Mouse (Mus musculus): ENCODE data around the gene Vwf.

The Vwf gene

DNA sequence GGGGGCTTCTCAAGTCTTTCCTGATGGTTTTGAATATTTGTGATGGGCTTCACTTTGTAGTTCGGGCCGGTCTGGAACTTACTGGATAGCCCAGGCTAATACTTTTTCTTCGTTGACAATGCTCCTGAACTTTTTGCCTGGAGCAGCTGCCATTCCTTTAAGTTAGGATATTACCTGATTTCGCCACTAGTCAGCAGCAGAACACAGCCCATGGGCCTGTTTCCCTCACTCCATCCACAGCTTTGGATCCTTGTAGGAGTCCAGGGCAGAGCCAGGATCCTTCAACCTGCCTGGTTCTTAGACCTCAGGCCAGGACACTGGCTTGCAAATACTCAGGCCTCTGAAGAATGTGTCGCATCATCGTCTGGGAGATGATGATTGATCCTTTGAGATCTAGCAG is 74.2 kb downstream of the Vwf start:
- peak in 1 of 2 experiments; percentile 41 for DNase-seq (ENCODE audit: low spot score in 2 of 2)

- DNase-seq (ENCODE audit: low spot score in 2 of 2): no peak
Observed at GRCm38 (mm10) chr6:125622434-125622833, 75.9 kb downstream of the Vwf start.

DNA sequence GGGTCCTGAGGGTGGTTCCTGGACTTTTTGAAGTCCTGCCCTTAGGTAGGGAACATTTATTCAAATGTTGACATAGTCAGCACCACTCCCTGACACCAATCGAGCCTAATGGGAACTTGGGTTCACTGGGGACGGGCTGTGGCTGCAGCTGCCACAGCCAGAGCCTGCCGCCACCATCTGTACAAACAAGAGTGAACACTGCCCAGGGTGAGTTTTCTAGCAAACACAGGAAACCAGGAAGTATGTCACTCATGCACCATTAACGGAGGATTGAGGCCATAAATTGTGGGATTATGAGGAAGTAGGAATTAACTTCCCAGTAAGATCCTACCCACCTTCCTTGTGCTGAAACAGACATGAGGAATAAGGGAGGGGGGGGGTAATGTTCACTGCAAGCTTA is 93.9 kb downstream of the Vwf start:
- no peak for DNase-seq (ENCODE audit: low spot score in 2 of 2)

DNA sequence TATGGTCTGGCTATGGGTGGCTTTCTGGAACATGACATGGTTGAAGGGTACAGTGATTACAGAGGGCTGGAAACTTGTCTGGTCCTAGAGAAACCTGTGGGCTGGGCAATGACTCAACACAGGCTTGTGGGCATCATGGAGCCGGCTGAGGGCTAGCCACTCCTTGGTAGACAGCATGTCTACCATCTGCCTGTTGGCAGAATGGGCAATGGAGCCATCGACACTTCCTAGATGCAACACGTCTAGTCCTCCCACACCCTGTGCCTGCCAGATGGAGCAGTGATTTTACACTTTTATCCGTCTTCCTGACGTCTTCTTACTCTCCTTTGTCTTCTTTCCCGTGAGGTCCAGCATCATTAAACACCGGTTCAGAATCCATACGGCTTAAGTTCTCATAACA is 94.6 kb downstream of the Vwf start:
- no peak for DNase-seq (ENCODE audit: low spot score in 2 of 2)

- no peak for DNase-seq (ENCODE audit: low spot score in 2 of 2)
Observed at GRCm38 (mm10) chr6:125648964-125649363, 102.4 kb downstream of the Vwf start.

GRCm38 (mm10) chr6:125651335-125651734 is 104.8 kb downstream of the Vwf start:
- no peak for DNase-seq (ENCODE audit: low spot score in 2 of 2)

GRCm38 (mm10) chr6:125653416-125653815 is 106.8 kb downstream of the Vwf start:
- DNase-seq (ENCODE audit: low spot score in 2 of 2): no peak

GRCm38 (mm10) chr6:125656921-125657320 is 110.3 kb downstream of the Vwf start:
- no peak for DNase-seq (ENCODE audit: low spot score in 2 of 2)

DNA sequence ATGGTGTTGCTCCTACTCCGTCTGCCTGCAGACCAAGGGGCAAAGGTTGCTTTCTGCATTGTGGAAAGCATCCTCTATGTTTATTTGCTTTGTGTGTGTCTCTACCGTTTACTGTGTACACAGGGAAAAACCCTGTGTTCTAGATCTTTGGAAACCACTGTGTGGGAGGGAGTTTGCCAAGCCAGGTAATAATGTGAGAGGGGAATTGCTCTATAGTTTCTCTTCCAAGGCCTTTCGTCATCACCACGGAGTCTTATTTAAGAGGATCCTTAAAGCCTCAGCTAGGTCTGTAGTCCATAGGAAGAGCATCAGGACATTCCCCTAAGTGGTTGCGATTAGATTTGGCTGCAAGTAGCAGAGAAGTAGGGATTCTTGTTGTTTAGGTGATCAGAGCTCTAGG is 111.4 kb downstream of the Vwf start:
- no peak for DNase-seq (ENCODE audit: low spot score in 2 of 2)

GRCm38 (mm10) chr6:125661106-125661877 is 114.7 kb downstream of the Vwf start:
- DNase-seq (ENCODE audit: low spot score in 2 of 2): peak; percentile 19 to 63

GRCm38 (mm10) chr6:125663906-125664305 is 117.3 kb downstream of the Vwf start:
- DNase-seq (ENCODE audit: low spot score in 2 of 2): no peak

GRCm38 (mm10) chr6:125671835-125672234 is 125.3 kb downstream of the Vwf start:
- no peak for DNase-seq (ENCODE audit: low spot score in 2 of 2)

- no peak for DNase-seq (ENCODE audit: low spot score in 2 of 2)
Observed at GRCm38 (mm10) chr6:125678492-125678891, 131.9 kb downstream of the Vwf start.

GRCm38 (mm10) chr6:125680613-125681012 is 134.0 kb downstream of the Vwf start:
- no peak for DNase-seq (ENCODE audit: low spot score in 2 of 2)

- no peak for DNase-seq (ENCODE audit: low spot score in 2 of 2)
Observed at GRCm38 (mm10) chr6:125685420-125685819, 138.8 kb downstream of the Vwf start.

DNA sequence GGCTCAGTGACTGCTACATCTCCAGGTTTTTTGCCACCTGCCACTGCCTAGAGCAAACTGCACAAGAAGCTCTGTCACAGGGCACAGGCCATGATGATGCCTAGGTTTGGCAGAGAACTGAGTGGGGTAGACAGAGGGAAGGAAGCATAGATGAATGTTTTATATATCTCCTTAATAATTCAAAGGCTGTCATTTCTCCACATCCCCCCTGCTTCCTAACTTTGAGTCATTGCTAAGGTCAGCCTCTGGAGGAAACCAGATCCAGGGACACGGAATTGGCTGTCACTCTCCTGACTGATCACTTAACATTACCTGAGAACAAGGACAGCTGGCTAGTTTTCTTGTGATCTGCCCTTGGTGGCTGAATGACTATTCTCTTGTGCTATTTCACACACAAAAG is 141.4 kb downstream of the Vwf start:
- no peak for DNase-seq (ENCODE audit: low spot score in 2 of 2)

DNA sequence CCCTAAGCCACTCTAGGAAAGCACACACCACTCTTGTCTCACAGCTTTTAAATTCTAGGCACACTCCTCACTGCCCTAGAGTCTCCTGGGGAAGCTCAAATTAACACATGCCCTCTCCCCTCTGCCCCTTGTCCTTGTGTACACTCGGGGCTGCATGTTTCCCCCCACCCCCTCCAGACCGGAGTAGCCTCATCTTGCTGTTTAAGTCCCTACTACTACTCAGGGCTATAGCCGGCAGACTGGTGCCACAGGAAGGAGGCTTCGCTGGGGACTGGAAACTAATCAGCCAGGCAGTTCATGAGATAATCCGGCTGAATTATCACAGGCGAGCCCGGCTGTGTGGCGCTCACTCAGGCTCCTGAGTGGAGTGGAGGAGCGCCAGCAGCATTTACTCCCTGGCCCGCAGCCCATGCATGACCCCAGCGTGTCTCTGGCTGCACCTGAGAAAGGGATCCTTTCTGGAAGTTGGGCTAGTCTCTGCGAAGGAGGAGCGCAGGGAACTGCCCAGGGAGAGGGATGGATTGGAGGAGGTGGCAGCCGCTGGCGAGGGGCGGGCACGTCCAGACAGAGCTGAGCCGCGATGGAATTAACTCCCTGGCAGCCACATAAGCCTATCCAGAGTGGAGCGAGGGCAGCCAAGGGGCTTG is 143.6 kb downstream of the Vwf start, which contains the start of gene Ano2:
Gene Ano2, plus strand, starts transcription at position 363 of the 647 bp plus-strand sequence.
- DNase-seq (ENCODE audit: low spot score in 2 of 2): no peak

DNA sequence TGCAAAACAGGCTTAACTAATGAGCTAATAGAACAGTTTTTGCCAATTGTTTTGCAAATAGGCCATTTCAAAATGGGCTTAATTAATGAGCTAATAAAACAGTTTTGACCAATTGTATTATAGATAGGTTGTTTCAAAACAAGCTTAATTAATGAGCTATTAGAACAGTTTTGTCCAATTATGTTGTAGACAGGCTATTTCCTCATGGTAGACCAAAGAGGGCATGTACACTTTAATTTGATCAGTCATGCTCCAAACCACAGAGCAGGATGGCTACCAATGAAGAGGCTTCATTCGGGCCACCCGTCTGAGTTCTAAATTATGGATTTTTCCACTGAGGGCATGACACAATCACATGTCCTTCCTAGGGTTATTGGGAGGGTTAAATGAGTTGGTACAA is 154.6 kb downstream of the Vwf start:
- no peak for DNase-seq (ENCODE audit: low spot score in 2 of 2)

DNA sequence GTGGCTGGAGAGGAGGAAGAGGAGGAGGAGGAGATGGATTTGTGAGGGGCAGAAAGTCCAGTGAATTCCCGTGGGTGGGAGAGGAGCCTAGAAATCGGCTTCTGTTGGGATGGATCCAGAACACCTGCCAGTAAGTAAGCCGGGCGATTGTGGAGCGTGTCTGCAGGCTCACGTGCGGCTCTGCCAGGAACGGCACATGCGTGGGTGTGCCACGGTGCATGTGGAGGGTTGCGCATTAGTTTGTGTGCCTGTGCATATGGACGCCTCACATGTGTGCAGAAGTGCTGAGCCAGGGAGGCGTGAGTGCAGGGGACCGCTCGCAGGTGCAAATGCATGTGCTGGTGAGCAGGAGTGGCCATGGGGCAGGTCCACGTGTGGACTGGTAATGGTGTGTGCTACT is 164.7 kb downstream of the Vwf start:
- no peak for DNase-seq (ENCODE audit: low spot score in 2 of 2)

- no peak for DNase-seq (ENCODE audit: low spot score in 2 of 2)
Observed at GRCm38 (mm10) chr6:125726408-125726807, 179.8 kb downstream of the Vwf start.

GRCm38 (mm10) chr6:125727484-125727911 is 180.9 kb downstream of the Vwf start:
- no peak for DNase-seq (ENCODE audit: low spot score in 2 of 2)

DNA sequence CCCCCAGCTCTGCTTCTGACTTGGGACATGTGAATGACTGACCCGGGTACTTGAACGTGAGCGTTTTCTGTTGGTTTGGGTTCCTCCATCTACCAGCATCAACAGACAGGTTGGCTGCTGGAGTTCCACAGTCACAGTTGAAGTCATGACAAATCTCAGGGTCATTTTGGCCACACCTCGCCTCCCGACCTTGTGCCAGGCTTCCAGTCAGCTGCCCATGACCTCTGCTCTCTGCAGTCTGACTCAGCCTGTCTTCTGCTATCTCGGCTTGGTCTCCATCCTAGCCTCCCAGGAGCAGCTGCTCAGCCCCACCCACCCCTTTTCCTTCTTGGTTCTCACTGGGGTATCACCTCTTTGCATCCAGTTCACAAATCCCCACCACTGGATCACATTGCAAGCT is 182.9 kb downstream of the Vwf start:
- DNase-seq (ENCODE audit: low spot score in 2 of 2): no peak

GRCm38 (mm10) chr6:125729986-125730535 is 183.5 kb downstream of the Vwf start:
- no peak for DNase-seq (ENCODE audit: low spot score in 2 of 2)

All from frontal cortex, postnatal 14 days (tissue).